8 mouse cellular contexts compared by ENCODE assay signal in the genomic region with DNA sequence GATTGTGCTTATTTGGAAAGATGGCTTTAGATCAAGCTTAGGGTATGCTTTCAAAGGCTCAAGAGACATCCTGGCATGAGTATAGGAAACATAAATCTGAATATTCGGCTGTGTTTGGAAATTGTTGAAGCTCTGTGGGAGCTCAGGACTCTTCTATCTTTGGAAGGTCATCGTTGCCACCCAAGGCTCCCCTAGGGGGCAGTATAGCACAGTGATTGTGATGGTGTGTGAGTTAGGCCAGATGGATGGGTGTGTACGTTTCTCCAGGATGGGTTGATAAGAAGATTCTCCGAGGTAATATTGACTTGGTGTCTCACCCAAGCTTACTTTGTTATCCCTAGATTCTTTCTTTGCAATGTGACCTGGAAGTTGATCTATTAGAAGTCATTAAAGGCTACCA.
DNase-seq lines count a peak whose midpoint lies in the region; ATAC-seq and TF ChIP-seq lines count a peak whose summit lies in the region.

No protein-coding gene starts in this region.

- no peak overlapping the region for H3K4me2 ChIP-seq in liver, embryonic 12.5 days

- H3K4me3 ChIP-seq in liver, embryonic 12.5 days, result no peak overlapping the region
- no peak overlapping the region for H3K4me3 ChIP-seq in left cerebral cortex, adult 2 months

- no peaks in the 10 kb centered on the region for H3K27me3 ChIP-seq in liver, embryonic 12.5 days (replicated peaks)

- H3K9ac ChIP-seq in liver, embryonic 12.5 days, result no peak overlapping the region

- no peaks in the 10 kb centered on the region for H3K4me1 ChIP-seq in liver, embryonic 12.5 days

- H3K36me3 ChIP-seq in liver, embryonic 12.5 days, result no peaks in the 10 kb centered on the region

- intact Hi-C loops in gastrocnemius, postnatal 36 days (cut with DNase I), result loop anchor here (10.0 kb wide), 1 partner anchor 1231 kb away; no protein-coding TSS in a partner anchor
- intact Hi-C loops in left cerebral cortex, adult 2 months (cut with DNase I), result loop anchor here (5.0 kb wide), 1 partner anchor 1229 kb away; no protein-coding TSS in a partner anchor

- H3K9me3 ChIP-seq in liver, embryonic 12.5 days (replicated peaks), result no peaks in the 10 kb centered on the region

- peak; percentile 45 for DNase-seq in liver
- peak; percentile 55 for DNase-seq in R1 (ENCODE audit: low read depth, low spot score)
- peak; percentile 21 for DNase-seq in cerebellum, adult 9-10 months
- peak; percentile 21 to 26 for DNase-seq in gastrocnemius, postnatal 36 days
- peak; percentile 62 to 67 for DNase-seq in left cerebral cortex, adult 2 months (ENCODE audit: extremely low spot score in 1 of 2, low spot score in 2 of 2)
- peak; percentile 44 for DNase-seq in ovary, postnatal 14 days (ENCODE audit: low spot score)

- TF ChIP-seq CTCF in left cerebral cortex, adult 2 months (IDR thresholded peaks at IDR 0.05), result peak; percentile 80

- ATAC-seq in liver, embryonic 12.5 days, result no peak
- ATAC-seq in inflammation-experienced regulatory T-cells, adult 6 months, result no peak

- 29% methylated on average over 4 of the region's 4 CpGs for WGBS in liver, embryonic 12.5 days (ENCODE audit: insufficient replicate concordance)

- H3K27ac ChIP-seq in liver, embryonic 12.5 days, result no peak overlapping the region
- no peak overlapping the region for H3K27ac ChIP-seq in left cerebral cortex, adult 2 months
